Mouse (Mus musculus) liver, adult 10 weeks (tissue): ENCODE data around the gene Gm8897. TPM values are rescaled to one million over a fixed set of nuclear protein-coding genes. Genes with fewer than 3 reads are reported as not detected.

Experiments
- polyA plus RNA-seq: library from polyadenylated mRNA; stranded (reverse); fragments of 350-450 nt; fragmentation: Illumina TruSeq; extraction: RNeasy Lipid Tissue Mini Kit (QIAGEN cat#74804); gene quantifications from one replicate; pipeline ENCODE4 v1.2.3, GENCODE M21; 2014; ENCODE audit warnings: low read depth, low replicate concordance

Gm8897 gene
- not detected for polyA plus RNA-seq

GRCm38 (mm10) chr5:11416118-11416517 is at the start of gene Gm8897:
TSS of gene Gm8897 (plus strand) at chr5:11416418.

Other genes starting within 250 kb of the Gm8897 start
- not detected for gene Gm5861, start 233.3 kb upstream of the Gm8897 start, polyA plus RNA-seq
- gene Gm8890, start 160.4 kb upstream of the Gm8897 start, polyA plus RNA-seq, result not detected
- gene Speer1, start 74.9 kb upstream of the Gm8897 start, polyA plus RNA-seq, result not detected
- not detected for gene Gm8906, start 86.3 kb downstream of the Gm8897 start, polyA plus RNA-seq
- not detected for gene Gm6460, start 178.5 kb downstream of the Gm8897 start, polyA plus RNA-seq